Comparison of ENCODE assay signal across 9 mouse cellular contexts in the genomic region with DNA sequence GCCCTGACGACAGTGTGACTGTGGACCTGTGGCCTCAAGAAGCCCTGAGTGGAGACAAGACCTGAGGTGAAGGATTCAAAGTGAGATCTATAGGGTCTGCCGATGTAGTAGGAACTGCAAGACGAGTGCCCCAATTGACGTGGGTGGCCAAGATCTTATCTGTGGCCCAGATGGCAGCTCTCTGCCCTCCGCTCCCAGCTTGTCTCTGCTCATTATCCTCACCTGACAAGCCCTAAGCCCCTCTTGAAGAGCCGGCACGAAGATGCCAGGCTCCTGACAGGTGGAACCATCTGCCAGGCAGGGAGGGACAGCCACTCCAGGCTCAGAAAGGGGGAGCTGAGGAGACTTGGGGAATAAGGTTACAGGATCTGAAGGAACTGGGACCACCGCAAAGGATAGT. TPM values are rescaled to one million over a fixed set of nuclear protein-coding genes. Genes with fewer than 3 reads are reported as not detected.
DNase-seq lines count a peak whose midpoint lies in the region; ATAC-seq lines count a peak whose summit lies in the region.
"Had no signal": no experiment of that assay in that cellular context is flagged by ENCODE, and none has a peak within 500 bp of the region (broad histone marks: within the 10 kb centered on the region; RNA-seq: fewer than 3 reads in every experiment).

No protein-coding gene starts in this region.

- no peak overlapping the region for H3K9ac ChIP-seq in liver, embryonic 11.5 days (ENCODE audit: low read depth, low read length)
- H3K9ac ChIP-seq in intestine, embryonic 15.5 days = no peak overlapping the region

- H3K4me3 ChIP-seq in liver, embryonic 11.5 days (ENCODE audit: low read depth, low read length) = peak overlapping the region; percentile 53
- H3K4me3 ChIP-seq in intestine, embryonic 15.5 days (replicated peaks) = peak overlapping the region; percentile 43; the same call in 1 of the 2 replicates

- H3K27me3 ChIP-seq in liver, embryonic 11.5 days (replicated peaks; ENCODE audit: control insufficient read depth, insufficient read depth, low read length) = peaks cover 62% of the 10 kb centered on the region
- H3K27me3 ChIP-seq in intestine, embryonic 15.5 days (replicated peaks) = peaks cover 59% of the 10 kb centered on the region

- no peak for ATAC-seq in liver, embryonic 11.5 days (replicated peaks; ENCODE audit: low FRiP score)
- 0 out of 2 replicates have a peak, but pooled peaks have one; percentile 2 for ATAC-seq in common myeloid progenitor, adult 5-6 weeks (replicated peaks; ENCODE audit: low read depth, poor library complexity, severe bottlenecking)
- no peak for ATAC-seq in intestine, embryonic 15.5 days
- ATAC-seq in erythroid progenitor cell, adult 5-6 weeks (replicated peaks; ENCODE audit: low FRiP score, poor library complexity, severe bottlenecking) = no peak

- no peak for DNase-seq in liver, embryonic 11.5 days (ENCODE audit: low spot score)
- DNase-seq in liver = no peak
- DNase-seq in retina, embryonic 14.5 days (ENCODE audit: low spot score) = peak; percentile 55
- no peak for DNase-seq in testis, postnatal 14 days (ENCODE audit: low spot score)
- DNase-seq in left cerebral cortex, postnatal 25 days (ENCODE audit: low spot score in 2 of 2) = no peak

- H3K36me3 ChIP-seq in liver, embryonic 11.5 days (ENCODE audit: control insufficient read depth, insufficient read depth, low read length) = no peaks in the 10 kb centered on the region
- no peaks in the 10 kb centered on the region for H3K36me3 ChIP-seq in intestine, embryonic 15.5 days

- WGBS in liver, embryonic 11.5 days = 15% methylated on average over 8 of the region's 8 CpGs
- 12% methylated on average over 8 of the region's 8 CpGs for WGBS in intestine, embryonic 15.5 days

- intact Hi-C loops in left cerebral cortex, postnatal 25 days (cut with DNase I) = no loop called here

- no peaks in the 10 kb centered on the region for H3K9me3 ChIP-seq in liver, embryonic 11.5 days (ENCODE audit: control insufficient read depth, low read length)
- H3K9me3 ChIP-seq in intestine, embryonic 15.5 days = no peaks in the 10 kb centered on the region

- H3K27ac ChIP-seq in liver, embryonic 11.5 days (ENCODE audit: low read depth, low read length) = no peak overlapping the region
- H3K27ac ChIP-seq in intestine, embryonic 15.5 days = no peak overlapping the region
- H3K27ac ChIP-seq: macrophage had no signal

- H3K4me2 ChIP-seq in liver, embryonic 11.5 days = peak overlapping the region; percentile 82
- peak overlapping the region; percentile 85 for H3K4me2 ChIP-seq in intestine, embryonic 15.5 days (replicated peaks)

- peaks cover 29% of the 10 kb centered on the region for H3K4me1 ChIP-seq in liver, embryonic 11.5 days (replicated peaks; ENCODE audit: control insufficient read depth, insufficient read depth, low read length)
- H3K4me1 ChIP-seq in intestine, embryonic 15.5 days (replicated peaks) = peaks cover 37% of the 10 kb centered on the region

RNA-seq across cellular contexts. Expression of gene 4933428G20Rik, which starts 32.2 kb away (rescaled TPM):
- polyA plus RNA-seq in liver, embryonic 11.5 days (2014; fragmentation: Nextera tagmentation; extraction: Ambion mirVana) = 0.21 and 0.44 TPM in 2 replicates
- total RNA-seq in common myeloid progenitor, adult 5-6 weeks (2017) = not detected in 2 replicates
- polyA plus RNA-seq in intestine, embryonic 15.5 days (2015; fragmentation: Nextera tagmentation; extraction: Ambion mirVana) = 0.47 and 0.55 TPM in 2 replicates
- not detected in 2 replicates for total RNA-seq in erythroid progenitor cell, adult 5-6 weeks (2015; ENCODE audit: low replicate concordance)
- total RNA-seq in erythroid progenitor cell, adult 5-6 weeks (2017; ENCODE audit: low replicate concordance) = not detected in 2 replicates
- total RNA-seq in left cerebral cortex, postnatal 25 days (2021) = not detected
- polyA plus RNA-seq: macrophage had no signal

RNA-seq across cellular contexts. Expression of gene Srcin1, which starts 43.6 kb away (rescaled TPM):
- polyA plus RNA-seq in liver, embryonic 11.5 days (2014; fragmentation: Nextera tagmentation; extraction: Ambion mirVana) = 0.13 and 0.14 TPM in 2 replicates
- total RNA-seq in common myeloid progenitor, adult 5-6 weeks (2017) = not detected in 2 replicates
- polyA plus RNA-seq in intestine, embryonic 15.5 days (2015; fragmentation: Nextera tagmentation; extraction: Ambion mirVana) = 0.24 and 0.25 TPM in 2 replicates
- total RNA-seq in erythroid progenitor cell, adult 5-6 weeks (2015; ENCODE audit: low replicate concordance) = not detected in 2 replicates
- total RNA-seq in erythroid progenitor cell, adult 5-6 weeks (2017; ENCODE audit: low replicate concordance) = not detected in 2 replicates
- 100 to 1,000 TPM; 323 to 339 TPM for total RNA-seq in left cerebral cortex, postnatal 25 days (2021)

Comparison
In these comparisons a context has a peak if more than half of its experiments do, and no peak if none do; other contexts are left out.
1. RNA of gene Srcin1, which starts 43.6 kb away (total RNA-seq): 323 to 339 TPM in left cerebral cortex, postnatal 25 days; not detected in common myeloid progenitor, adult 5-6 weeks and not detected in erythroid progenitor cell, adult 5-6 weeks; every median in the first group is over 100 times any median in the second.